Mouse (Mus musculus): ENCODE measurements around the gene Islr2.

- TF ChIP-seq POLR2A (IDR thresholded peaks at IDR 0.05; ENCODE audit: borderline replicate concordance, control insufficient read depth, low read depth, low read length): peak; percentile 66; the same call in 1 of the 2 replicates
- peak; percentile 87 for TF ChIP-seq CTCF (IDR thresholded peaks at IDR 0.05; ENCODE audit: control insufficient read depth, insufficient read depth, low read length)
Observed at GRCm38 (mm10) chr9:58247064-58247759, 43.1 kb upstream of the Islr2 start.
